Mouse (Mus musculus) left cerebral cortex, adult 2 months (tissue): Measurements from ENCODE around the gene Cdkn1b. TPM values are rescaled to one million over a fixed set of nuclear protein-coding genes. Genes with fewer than 3 reads are reported as not detected.

ENCODE experiments used
- DNase-seq, 2 experiments: peaks; one replicate each; pipeline ENCODE4 v3.0.0; 2021 to 2022; ENCODE audit warnings: low spot score in 2 of 2, mixed read lengths in 1 of 2; ENCODE audit errors: extremely low spot score in 1 of 2
- H3K27ac ChIP-seq: fragments of 200-600 bp; 2 replicates; pipeline ENCODE4 v1.8.1; 2022
- H3K4me3 ChIP-seq: fragments of 200-600 bp; 2 replicates; pipeline ENCODE4 v1.8.1; 2022
- CTCF ChIP-seq: fragments of 200-600 bp; IDR thresholded peaks from 2 replicates; pipeline ENCODE4 v1.8.1; 2022; ENCODE audit warnings: antibody characterized with exemption, mild to moderate bottlenecking, moderate library complexity
- intact Hi-C: fragments of 180-260 bp; cut with DNase I; formaldehyde crosslinking; loops from one replicate; pipeline ENCODE4 v1.15.1; 2025
- total RNA-seq, 2 experiments: library from RNA; stranded (reverse); gene quantifications; 2 replicates each; pipeline ENCODE4 v1.2.3; 2021

The Cdkn1b gene
- total RNA-seq, 2 experiments from 2014 or later = 36.8 to 42.3 TPM

- no peak for TF ChIP-seq CTCF
- H3K4me3 ChIP-seq = no peak overlapping the region
- intact Hi-C loops = no loop called here
- no peak overlapping the region for H3K27ac ChIP-seq
- DNase-seq = no peak
These were observed 14.1 kb downstream of the Cdkn1b start for GRCm38 (mm10) chr6:134934305-134934704.

- no peak for DNase-seq
- intact Hi-C loops = no loop called here
- TF ChIP-seq CTCF = no peak
These were observed 19.6 kb downstream of the Cdkn1b start for GRCm38 (mm10) chr6:134939781-134940180.

DNA sequence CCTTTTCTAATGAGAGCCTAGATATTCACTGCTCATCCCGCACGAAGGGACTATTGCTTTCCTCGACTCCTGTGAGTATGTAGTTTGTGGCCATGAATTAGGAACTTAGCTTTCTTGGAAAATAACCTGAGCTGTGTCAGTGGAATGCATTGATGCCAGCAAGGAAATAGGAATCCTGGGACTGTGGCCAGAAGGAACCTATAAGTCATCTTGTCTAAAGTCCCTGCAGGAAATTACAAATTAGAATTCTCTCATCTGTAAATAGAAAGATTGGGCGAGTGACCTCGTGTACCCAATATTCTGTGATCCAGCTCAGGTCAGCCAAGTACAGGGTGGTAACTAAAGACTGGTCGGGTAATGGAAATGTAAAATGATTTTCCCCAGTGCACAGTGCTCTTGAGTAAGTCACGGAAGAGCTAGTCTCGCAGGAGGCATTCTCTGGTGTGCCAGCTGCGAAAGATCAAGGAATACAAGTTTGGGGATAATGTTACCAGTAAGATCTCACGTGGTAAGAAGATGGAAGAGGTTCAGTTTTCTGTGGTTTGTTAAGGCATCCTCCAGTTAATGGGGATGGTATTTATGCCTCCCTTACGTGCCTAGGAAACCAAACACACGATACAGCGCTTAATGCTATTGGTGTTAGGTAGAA, 23.7 kb downstream of the Cdkn1b start:
- H3K27ac ChIP-seq = no peak overlapping the region
- H3K4me3 ChIP-seq = no peak overlapping the region
- intact Hi-C loops = no loop called here
- DNase-seq = no peak
- TF ChIP-seq CTCF = no peak

More at GRCm38 (mm10) chr6:134939781-134940180, 19.6 kb downstream of the Cdkn1b start:
- no peak overlapping the region for H3K27ac ChIP-seq
- no peak overlapping the region for H3K4me3 ChIP-seq

- intact Hi-C loops = loop anchor here (2.0 to 5.0 kb wide), 3 partner anchors 73 to 524 kb away; no protein-coding TSS in a partner anchor
- TF ChIP-seq CTCF = no peak
- DNase-seq = no peak
These were observed 25.9 kb downstream of the Cdkn1b start for GRCm38 (mm10) chr6:134946054-134946453.

DNA sequence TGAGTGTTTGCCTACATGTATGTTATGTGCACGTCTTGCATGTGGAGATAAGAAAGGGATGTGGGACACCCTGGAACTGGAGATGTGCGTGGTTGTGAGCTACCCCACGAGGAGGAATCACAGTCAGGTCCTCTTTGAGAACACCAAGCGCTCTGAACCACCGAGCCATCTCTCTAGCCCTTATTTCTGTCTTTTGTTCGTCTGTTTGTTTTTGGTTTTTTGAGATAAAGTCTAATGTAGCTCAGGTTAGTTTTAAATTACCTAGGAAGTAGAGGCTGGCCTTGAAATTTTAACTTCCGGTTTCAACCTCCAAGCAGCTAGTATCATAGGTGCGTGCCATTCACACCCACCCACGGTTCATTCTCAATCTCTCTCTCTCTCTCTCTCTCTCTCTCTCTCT, 26.7 kb downstream of the Cdkn1b start:
- no peak for DNase-seq
- TF ChIP-seq CTCF = no peak
- intact Hi-C loops = loop anchor here (2.0 to 5.0 kb wide), 3 partner anchors 74 to 525 kb away; no protein-coding TSS in a partner anchor
- Histone ChIP-seq H3K27ac (no peak overlapping the region), H3K4me3 (no peak overlapping the region)

More at GRCm38 (mm10) chr6:134946054-134946453, 25.9 kb downstream of the Cdkn1b start:
- no peak overlapping the region for H3K27ac ChIP-seq
- H3K4me3 ChIP-seq = no peak overlapping the region

DNA sequence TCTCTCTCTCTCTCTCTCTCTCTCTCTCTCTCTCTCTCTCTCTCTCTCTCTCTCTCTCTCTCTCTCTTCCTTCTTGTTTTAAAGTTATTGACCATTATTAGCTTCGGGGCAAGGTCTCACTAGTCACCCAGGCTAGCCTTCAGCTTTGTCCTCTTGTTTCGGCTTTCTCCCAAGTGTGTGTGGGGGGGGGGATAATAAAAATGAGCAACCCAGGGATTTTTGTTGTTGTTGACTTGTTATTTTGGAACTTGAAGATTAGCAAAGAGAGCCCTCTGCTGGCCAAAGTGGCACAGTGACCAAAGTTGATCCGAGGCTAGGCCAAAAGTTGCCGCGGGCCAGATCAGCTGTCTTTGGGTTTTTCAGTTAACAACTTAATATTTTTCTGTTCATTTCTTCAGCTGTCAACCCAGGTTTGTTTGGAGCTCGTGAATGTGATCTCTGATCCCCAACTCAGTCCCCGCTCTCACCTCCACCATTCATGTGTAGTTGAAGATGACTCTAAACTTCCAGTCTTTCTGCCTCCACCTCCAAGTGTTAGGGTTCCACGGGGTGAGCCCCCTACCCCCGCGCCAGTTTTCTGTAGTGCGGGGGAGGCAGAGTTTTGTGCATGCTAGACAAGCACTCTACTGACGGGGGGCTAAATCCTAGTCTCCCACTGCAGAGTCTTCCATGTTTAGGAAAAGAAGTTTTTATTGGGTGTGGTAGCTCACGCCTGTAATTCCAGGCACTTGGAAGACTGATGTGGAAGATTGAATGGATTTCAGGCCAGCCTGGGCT, 27.3 kb downstream of the Cdkn1b start:
- H3K4me3 ChIP-seq = no peak overlapping the region
- DNase-seq = peak; percentile 50 to 54
- intact Hi-C loops = loop anchor here (2.0 to 5.0 kb wide), 3 partner anchors 75 to 525 kb away; no protein-coding TSS in a partner anchor
- peak; percentile 78 for TF ChIP-seq CTCF
- no peak overlapping the region for H3K27ac ChIP-seq

- Histone ChIP-seq H3K27ac (no peak overlapping the region), H3K4me3 (no peak overlapping the region)
- intact Hi-C loops = loop anchor here (5.0 kb wide), 1 partner anchor 526 kb away; no protein-coding TSS in a partner anchor
- TF ChIP-seq CTCF = no peak
- DNase-seq = no peak
These were observed 28.4 kb downstream of the Cdkn1b start for GRCm38 (mm10) chr6:134948522-134949061.

DNA sequence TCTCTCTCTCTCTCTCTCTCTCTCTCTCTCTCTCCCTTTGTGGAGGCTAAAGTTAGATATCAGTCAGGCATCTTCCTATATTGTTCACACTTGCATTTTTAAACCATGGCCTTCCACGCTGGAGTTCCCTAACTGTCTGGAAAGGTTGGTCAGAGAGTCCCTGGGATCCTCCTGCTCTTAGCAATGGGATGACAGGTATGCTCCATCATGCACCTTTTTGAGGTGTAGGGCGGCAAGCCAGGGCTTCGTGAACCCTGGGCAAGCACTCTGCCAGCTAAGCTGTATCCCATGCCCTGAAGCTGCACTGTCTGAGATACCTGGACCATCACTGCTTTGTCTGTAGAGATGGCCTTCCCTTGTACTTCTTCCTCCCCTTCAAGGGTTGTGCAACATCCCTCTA, 29.0 kb downstream of the Cdkn1b start:
- TF ChIP-seq CTCF = no peak

GRCm38 (mm10) chr6:134951364-134951763, 31.2 kb downstream of the Cdkn1b start:
- Histone ChIP-seq H3K4me3 (no peak overlapping the region), H3K27ac (no peak overlapping the region)
- intact Hi-C loops = no loop called here
- no peak for TF ChIP-seq CTCF
- DNase-seq = no peak

More for the DNA sequence above, 29.0 kb downstream of the Cdkn1b start:
- Histone ChIP-seq H3K4me3 (no peak overlapping the region), H3K27ac (no peak overlapping the region)
- no peak for DNase-seq
- intact Hi-C loops = loop anchor here (5.0 kb wide), 1 partner anchor 527 kb away; no protein-coding TSS in a partner anchor

GRCm38 (mm10) chr6:134953976-134954375, 33.8 kb downstream of the Cdkn1b start:
- H3K27ac ChIP-seq = no peak overlapping the region
- intact Hi-C loops = no loop called here

GRCm38 (mm10) chr6:134956388-134956787, 36.2 kb downstream of the Cdkn1b start:
- DNase-seq = no peak
- Histone ChIP-seq H3K4me3 (no peak overlapping the region), H3K27ac (no peak overlapping the region)
- peak; percentile 11 for TF ChIP-seq CTCF
- intact Hi-C loops = no loop called here

More at GRCm38 (mm10) chr6:134953976-134954375, 33.8 kb downstream of the Cdkn1b start:
- DNase-seq = peak in 1 of 2 experiments; percentile 21
- TF ChIP-seq CTCF = no peak
- H3K4me3 ChIP-seq = no peak overlapping the region

DNA sequence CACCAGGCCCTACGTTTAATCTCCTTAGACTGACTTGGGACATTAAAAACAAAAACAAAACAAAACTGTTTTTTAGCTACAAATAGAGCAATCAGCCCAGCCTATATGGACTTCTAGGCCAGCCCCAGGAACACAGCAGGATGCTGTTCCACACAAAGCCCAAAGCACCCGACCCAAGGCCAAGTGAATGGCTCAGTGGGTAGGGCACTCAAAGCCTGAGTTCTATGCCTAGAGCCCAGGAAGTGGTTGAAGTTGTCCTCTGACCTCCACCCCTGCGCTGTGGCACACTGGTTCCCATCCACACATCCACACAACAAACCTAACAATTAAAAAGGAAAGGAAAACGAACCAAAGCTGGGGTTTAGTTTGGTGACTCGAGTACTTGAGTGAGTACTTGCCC, 41.1 kb downstream of the Cdkn1b start:
- no peak for TF ChIP-seq CTCF
- no peak overlapping the region for H3K27ac ChIP-seq
- intact Hi-C loops = no loop called here

More for the DNA sequence above, 41.1 kb downstream of the Cdkn1b start:
- no peak for DNase-seq
- H3K4me3 ChIP-seq = no peak overlapping the region
